Mouse (Mus musculus): ENCODE data around the gene Aoc1.

GRCm38 (mm10) chr6:48874576-48874975 is 1.9 kb downstream of the Aoc1 start:
- TF ChIP-seq CTCF (IDR thresholded peaks at IDR 0.05) (no peak), EP300 (IDR thresholded peaks at IDR 0.05) (no peak)

Data from lung, postnatal 0 days (tissue).